Mouse (Mus musculus): ENCODE results near the gene Il13ra1.

The Il13ra1 gene

GRCm38 (mm10) chrX:36111622-36112421 is at the start of gene Il13ra1:
Gene Il13ra1, plus strand, starts transcription at chrX:36112110.
- no peak for DNase-seq (ENCODE audit: low read depth, low spot score)
- no peaks in the 10 kb centered on the region for H3K27me3 ChIP-seq (ENCODE audit: control insufficient read depth, insufficient read depth, low read length, poor library complexity, severe bottlenecking)
- H3K36me3 ChIP-seq (ENCODE audit: control insufficient read depth, insufficient read depth, low read length, poor library complexity, severe bottlenecking) = no peaks in the 10 kb centered on the region

- Histone ChIP-seq H3K27me3 (ENCODE audit: control insufficient read depth, insufficient read depth, low read length, poor library complexity, severe bottlenecking) (no peaks in the 10 kb centered on the region), H3K36me3 (ENCODE audit: control insufficient read depth, insufficient read depth, low read length, poor library complexity, severe bottlenecking) (peaks cover 2% of the 10 kb centered on the region; the same call in 1 of the 2 replicates)
- no peak for DNase-seq (ENCODE audit: low read depth, low spot score)
Measured at GRCm38 (mm10) chrX:36073997-36074396, 37.9 kb upstream of the Il13ra1 start.

DNA sequence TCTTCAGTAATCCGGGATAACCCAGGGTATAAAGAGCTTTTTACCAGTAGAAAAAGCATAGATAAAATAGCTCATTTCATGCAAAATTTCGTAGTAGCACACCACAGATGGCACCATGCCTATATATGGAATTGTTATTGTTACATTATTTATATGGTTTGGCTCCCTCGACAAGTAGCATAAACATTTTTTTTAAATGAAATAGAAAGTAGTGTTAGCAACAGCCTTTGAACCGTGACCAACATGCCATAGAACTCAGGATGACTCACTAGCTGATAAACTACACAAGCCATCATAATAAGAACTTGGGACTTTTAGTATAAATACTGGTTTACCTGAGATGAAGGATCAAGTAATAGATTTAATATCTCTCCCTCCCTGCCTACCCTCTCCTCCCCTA is 34.7 kb upstream of the Il13ra1 start:
- DNase-seq (ENCODE audit: low read depth, low spot score) = no peak
- H3K27me3 ChIP-seq (ENCODE audit: control insufficient read depth, insufficient read depth, low read length, poor library complexity, severe bottlenecking) = no peaks in the 10 kb centered on the region
- H3K36me3 ChIP-seq (ENCODE audit: control insufficient read depth, insufficient read depth, low read length, poor library complexity, severe bottlenecking) = no peaks in the 10 kb centered on the region

DNA sequence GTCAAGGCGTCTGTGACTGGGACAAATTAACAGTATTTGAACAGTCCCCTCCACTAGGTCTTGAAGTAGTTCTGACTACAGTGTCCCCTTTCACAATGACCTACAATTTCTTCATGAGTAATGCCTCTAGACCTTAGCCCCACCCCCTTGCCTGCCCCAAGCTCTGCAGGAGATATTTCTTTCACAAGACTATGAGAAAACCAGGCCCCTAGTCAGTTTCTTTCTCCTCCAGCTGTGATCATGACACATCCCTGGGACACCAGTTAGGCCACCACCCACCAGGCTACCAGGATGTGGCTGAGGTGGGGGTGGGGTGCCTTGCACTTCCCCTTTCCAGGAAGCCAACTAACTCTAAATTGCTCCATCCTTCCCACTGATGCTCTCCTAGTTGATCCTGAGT is 29.0 kb upstream of the Il13ra1 start:
- Histone ChIP-seq H3K36me3 (ENCODE audit: control insufficient read depth, insufficient read depth, low read length, poor library complexity, severe bottlenecking) (no peaks in the 10 kb centered on the region), H3K27me3 (ENCODE audit: control insufficient read depth, insufficient read depth, low read length, poor library complexity, severe bottlenecking) (no peaks in the 10 kb centered on the region)
- DNase-seq (ENCODE audit: low read depth, low spot score) = peak; percentile 1

GRCm38 (mm10) chrX:36088464-36089256 is 23.2 kb upstream of the Il13ra1 start:
- Histone ChIP-seq H3K36me3 (ENCODE audit: control insufficient read depth, insufficient read depth, low read length, poor library complexity, severe bottlenecking) (no peaks in the 10 kb centered on the region), H3K27me3 (ENCODE audit: control insufficient read depth, insufficient read depth, low read length, poor library complexity, severe bottlenecking) (no peaks in the 10 kb centered on the region)
- DNase-seq (ENCODE audit: low read depth, low spot score) = no peak

DNA sequence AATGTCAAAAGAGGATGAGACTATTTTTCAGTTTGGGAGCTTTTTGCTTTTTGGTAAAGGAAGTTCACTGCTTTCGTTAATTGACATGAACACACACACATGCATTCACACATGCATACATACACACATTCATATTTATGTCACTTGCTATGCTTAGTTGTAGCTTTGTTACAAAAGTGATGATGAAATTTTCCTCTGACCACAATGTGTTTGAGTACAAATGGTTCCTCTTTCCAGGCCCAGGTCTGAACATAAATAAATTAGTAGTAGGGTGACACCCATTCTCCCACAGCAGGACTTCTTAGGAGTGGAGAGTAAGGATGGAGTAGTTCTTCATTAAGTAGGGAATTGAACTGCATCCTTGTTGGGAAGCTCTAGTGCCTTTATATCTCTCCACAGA is 11.0 kb upstream of the Il13ra1 start:
- Histone ChIP-seq H3K36me3 (ENCODE audit: control insufficient read depth, insufficient read depth, low read length, poor library complexity, severe bottlenecking) (no peaks in the 10 kb centered on the region), H3K27me3 (ENCODE audit: control insufficient read depth, insufficient read depth, low read length, poor library complexity, severe bottlenecking) (no peaks in the 10 kb centered on the region)
- DNase-seq (ENCODE audit: low read depth, low spot score) = peak; percentile 12

DNA sequence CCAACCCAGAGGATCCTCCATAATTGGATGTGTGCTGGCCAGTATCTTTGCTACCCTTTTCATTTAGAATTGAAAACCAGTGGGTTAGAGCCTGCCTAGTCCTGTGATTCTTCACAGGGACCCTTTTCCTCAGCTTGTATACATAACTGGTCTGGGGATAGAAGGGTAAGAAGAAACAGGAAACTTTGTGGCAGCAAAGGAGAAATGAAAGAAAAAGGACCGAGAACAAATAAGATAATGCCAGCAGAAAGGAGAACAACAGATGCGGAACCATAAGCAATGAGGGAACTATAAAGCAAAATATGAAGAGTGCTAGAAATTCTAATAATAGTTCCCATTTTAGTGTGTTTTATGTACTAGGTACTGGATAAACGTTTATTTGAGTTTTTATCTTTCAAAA is 10.6 kb upstream of the Il13ra1 start:
- peak; percentile 22 for DNase-seq (ENCODE audit: low read depth, low spot score)
- Histone ChIP-seq H3K27me3 (ENCODE audit: control insufficient read depth, insufficient read depth, low read length, poor library complexity, severe bottlenecking) (no peaks in the 10 kb centered on the region), H3K36me3 (ENCODE audit: control insufficient read depth, insufficient read depth, low read length, poor library complexity, severe bottlenecking) (no peaks in the 10 kb centered on the region)

GRCm38 (mm10) chrX:36108601-36109000 is 3.3 kb upstream of the Il13ra1 start:
- no peak for DNase-seq (ENCODE audit: low read depth, low spot score)
- Histone ChIP-seq H3K27me3 (ENCODE audit: control insufficient read depth, insufficient read depth, low read length, poor library complexity, severe bottlenecking) (no peaks in the 10 kb centered on the region), H3K36me3 (ENCODE audit: control insufficient read depth, insufficient read depth, low read length, poor library complexity, severe bottlenecking) (no peaks in the 10 kb centered on the region)

DNA sequence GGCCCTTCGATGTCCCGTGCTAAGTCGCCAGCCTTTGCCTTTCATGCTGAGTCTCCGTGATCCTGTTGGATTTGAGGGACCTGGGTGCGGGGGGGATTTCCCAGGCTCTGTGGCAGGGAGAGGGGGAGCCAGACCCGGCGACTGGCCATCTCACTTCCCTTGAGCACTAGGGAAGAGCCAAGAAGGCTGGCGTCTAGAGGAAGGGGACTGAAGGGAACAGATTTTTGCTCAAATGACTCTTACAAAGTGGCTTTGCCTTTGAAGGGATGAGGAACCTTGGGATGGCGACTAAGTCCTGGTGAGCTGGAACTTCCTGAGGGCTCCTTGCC is 476 bp downstream of the Il13ra1 start:
- no peak for DNase-seq (ENCODE audit: low read depth, low spot score)
- no peaks in the 10 kb centered on the region for H3K36me3 ChIP-seq (ENCODE audit: control insufficient read depth, insufficient read depth, low read length, poor library complexity, severe bottlenecking)

DNA sequence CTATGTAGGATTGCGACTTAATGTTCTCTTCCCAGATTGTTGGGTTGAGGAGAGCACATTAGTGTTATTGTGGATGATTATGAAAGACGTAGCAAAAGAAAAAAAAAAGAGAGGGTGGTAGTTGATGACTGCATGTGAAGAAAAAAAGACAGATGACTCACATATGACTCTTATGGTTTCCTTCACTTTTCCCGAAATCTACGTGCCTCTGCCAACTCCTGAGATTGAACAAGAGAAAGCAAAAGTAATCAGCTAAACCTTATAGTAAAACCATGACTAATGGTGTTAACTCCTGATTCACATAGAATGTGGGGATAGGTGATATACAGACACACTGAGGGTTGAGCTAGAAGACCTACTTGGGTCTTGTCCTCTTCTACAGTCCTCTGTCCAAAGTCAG is 3.3 kb downstream of the Il13ra1 start:
- no peak for DNase-seq (ENCODE audit: low read depth, low spot score)
- Histone ChIP-seq H3K36me3 (ENCODE audit: control insufficient read depth, insufficient read depth, low read length, poor library complexity, severe bottlenecking) (no peaks in the 10 kb centered on the region), H3K27me3 (ENCODE audit: control insufficient read depth, insufficient read depth, low read length, poor library complexity, severe bottlenecking) (no peaks in the 10 kb centered on the region)

More for the DNA sequence above, 476 bp downstream of the Il13ra1 start:
- H3K27me3 ChIP-seq (ENCODE audit: control insufficient read depth, insufficient read depth, low read length, poor library complexity, severe bottlenecking) = no peaks in the 10 kb centered on the region

DNA sequence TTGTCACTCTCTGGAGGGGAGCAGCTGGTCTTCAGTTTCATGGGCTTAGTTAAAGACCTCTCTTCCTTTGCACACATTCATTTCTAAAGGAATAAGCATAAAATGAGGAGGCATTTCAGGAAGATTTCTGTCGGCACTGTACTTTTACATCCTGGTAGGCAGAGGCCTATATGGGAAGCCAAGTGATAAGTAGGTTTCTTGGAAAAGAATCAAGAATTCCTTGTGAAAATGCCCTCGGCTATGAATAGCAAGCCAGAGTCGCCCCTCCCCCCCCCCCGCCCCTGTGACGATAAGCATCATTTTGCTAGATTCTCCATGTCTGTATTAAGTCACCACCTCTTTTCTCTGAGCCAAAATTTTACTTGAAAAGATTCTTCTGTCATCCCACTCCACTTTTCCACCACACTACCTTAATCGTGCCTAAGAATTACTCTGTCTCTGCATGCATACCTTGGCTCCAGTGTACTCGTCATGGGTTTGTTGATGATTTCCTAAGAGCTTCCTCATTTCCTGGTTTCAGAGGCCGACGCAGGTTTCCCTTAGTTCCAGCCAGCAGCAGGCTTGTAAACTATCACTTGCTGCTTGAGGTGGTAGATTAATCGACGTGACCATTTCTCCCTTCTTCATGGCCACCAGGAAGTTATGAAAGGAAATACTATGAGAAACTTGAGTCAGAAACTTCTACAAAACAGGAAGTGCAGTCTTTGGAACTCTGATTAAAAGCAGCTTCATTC is 17.3 kb downstream of the Il13ra1 start:
- H3K36me3 ChIP-seq (ENCODE audit: control insufficient read depth, insufficient read depth, low read length, poor library complexity, severe bottlenecking) = no peaks in the 10 kb centered on the region
- DNase-seq (ENCODE audit: low read depth, low spot score) = peak; percentile 47
- no peaks in the 10 kb centered on the region for H3K27me3 ChIP-seq (ENCODE audit: control insufficient read depth, insufficient read depth, low read length, poor library complexity, severe bottlenecking)

- no peaks in the 10 kb centered on the region for H3K27me3 ChIP-seq (ENCODE audit: control insufficient read depth, insufficient read depth, low read length, poor library complexity, severe bottlenecking)
- DNase-seq (ENCODE audit: low read depth, low spot score) = no peak
- H3K36me3 ChIP-seq (ENCODE audit: control insufficient read depth, insufficient read depth, low read length, poor library complexity, severe bottlenecking) = no peaks in the 10 kb centered on the region
Measured at GRCm38 (mm10) chrX:36129771-36130108, 17.8 kb downstream of the Il13ra1 start.

DNA sequence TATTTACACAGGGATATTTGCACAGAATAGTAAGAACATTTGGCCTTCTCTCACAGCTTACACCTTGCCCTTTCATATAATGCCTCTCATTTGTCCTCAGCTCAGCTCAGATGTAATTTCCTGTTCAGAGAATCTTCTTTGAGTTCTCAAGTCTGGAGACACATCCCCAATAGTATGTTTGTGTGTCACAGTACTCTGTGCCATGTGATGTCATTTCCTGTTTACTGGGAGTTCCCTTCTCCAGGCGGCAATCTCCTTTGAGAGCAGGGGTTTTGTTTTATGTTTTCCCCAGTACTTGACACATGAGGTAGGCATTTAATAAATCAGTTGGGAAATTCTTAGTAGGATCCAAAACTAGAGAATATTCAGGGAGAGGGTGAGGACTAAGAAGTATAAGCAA is 24.4 kb downstream of the Il13ra1 start:
- H3K27me3 ChIP-seq (ENCODE audit: control insufficient read depth, insufficient read depth, low read length, poor library complexity, severe bottlenecking) = no peaks in the 10 kb centered on the region
- DNase-seq (ENCODE audit: low read depth, low spot score) = no peak
- H3K36me3 ChIP-seq (ENCODE audit: control insufficient read depth, insufficient read depth, low read length, poor library complexity, severe bottlenecking) = no peaks in the 10 kb centered on the region

DNA sequence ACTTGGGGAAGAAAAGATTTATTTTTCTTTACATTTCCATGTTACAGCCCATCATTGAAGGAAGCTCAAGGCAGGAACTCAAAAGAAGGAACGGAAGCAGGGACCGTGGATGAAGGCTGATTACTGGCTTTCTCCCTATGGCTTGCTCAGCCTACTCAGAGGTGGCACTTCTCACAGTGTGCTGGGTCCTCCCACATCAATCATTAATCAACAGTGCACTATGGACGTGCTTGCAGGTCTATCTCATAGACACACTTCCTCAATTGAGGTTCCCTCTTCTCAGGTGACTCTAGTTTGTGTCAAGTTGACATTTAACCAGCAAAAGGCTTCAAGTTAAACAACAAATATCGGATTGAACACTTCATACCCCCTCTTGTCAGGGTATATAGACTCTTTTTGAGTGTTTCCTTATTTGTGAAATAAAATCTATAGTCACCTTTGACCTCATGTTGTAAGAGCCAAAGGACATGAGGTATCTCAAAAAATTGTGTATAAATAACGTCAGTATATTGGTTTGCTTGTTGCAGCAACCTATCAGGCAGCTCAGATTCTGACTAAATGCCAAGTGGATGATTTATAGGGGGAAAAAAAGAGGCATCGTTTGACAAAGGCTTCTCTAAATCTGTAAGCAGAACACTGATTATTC is 30.2 kb downstream of the Il13ra1 start:
- no peak for DNase-seq (ENCODE audit: low read depth, low spot score)
- no peaks in the 10 kb centered on the region for H3K27me3 ChIP-seq (ENCODE audit: control insufficient read depth, insufficient read depth, low read length, poor library complexity, severe bottlenecking)

DNA sequence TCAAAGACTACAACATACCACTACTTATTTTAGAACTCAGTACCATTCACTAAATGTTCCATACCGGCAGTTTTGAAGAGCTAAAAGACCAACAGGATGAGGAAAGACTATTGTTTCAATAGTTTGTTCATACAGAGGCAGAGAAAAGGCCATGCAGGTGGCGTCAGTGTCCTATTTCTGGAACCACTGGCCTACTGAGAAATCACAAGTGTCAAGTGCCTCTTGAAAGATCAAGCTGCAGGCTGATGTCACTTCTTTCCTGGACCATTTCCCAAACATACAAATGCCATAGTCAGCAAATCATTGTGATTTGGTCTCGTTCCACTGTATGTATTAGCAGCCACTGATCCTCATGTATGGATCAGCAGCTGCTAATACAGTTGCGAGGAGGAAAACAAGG is 34.8 kb downstream of the Il13ra1 start:
- DNase-seq (ENCODE audit: low read depth, low spot score) = no peak
- Histone ChIP-seq H3K36me3 (ENCODE audit: control insufficient read depth, insufficient read depth, low read length, poor library complexity, severe bottlenecking) (no peaks in the 10 kb centered on the region), H3K27me3 (ENCODE audit: control insufficient read depth, insufficient read depth, low read length, poor library complexity, severe bottlenecking) (no peaks in the 10 kb centered on the region)

More for the DNA sequence above, 30.2 kb downstream of the Il13ra1 start:
- no peaks in the 10 kb centered on the region for H3K36me3 ChIP-seq (ENCODE audit: control insufficient read depth, insufficient read depth, low read length, poor library complexity, severe bottlenecking)

Data from splenic B cell, adult 2 months (primary cell).